Mouse (Mus musculus) liver (tissue): ENCODE data around the gene Cd37.
A peak's percentile ranks its signal among the peaks of the same experiment; 100 is the strongest.

Experiments used
- DNase-seq: peaks from one replicate; pipeline ENCODE4 v3.0.0-alpha.2; 2020; ENCODE audit warnings: mixed read lengths

The Cd37 gene

GRCm38 (mm10) chr7:45198435-45198834, 40.5 kb downstream of the Cd37 start:
- peak; percentile 64 for DNase-seq

GRCm38 (mm10) chr7:45196994-45197393, 41.9 kb downstream of the Cd37 start:
- DNase-seq: no peak

GRCm38 (mm10) chr7:45196176-45196535, 42.8 kb downstream of the Cd37 start:
- DNase-seq: no peak

- DNase-seq: no peak
Observed at GRCm38 (mm10) chr7:45195341-45196175, 43.4 kb downstream of the Cd37 start.

GRCm38 (mm10) chr7:45193871-45194785, 44.8 kb downstream of the Cd37 start:
- no peak for DNase-seq

GRCm38 (mm10) chr7:45193406-45193805, 45.5 kb downstream of the Cd37 start:
- no peak for DNase-seq

GRCm38 (mm10) chr7:45192585-45193310, 46.2 kb downstream of the Cd37 start:
- no peak for DNase-seq

- DNase-seq: no peak
Observed at GRCm38 (mm10) chr7:45191803-45192363, 47.0 kb downstream of the Cd37 start.

GRCm38 (mm10) chr7:45191161-45191560, 47.8 kb downstream of the Cd37 start:
- DNase-seq: no peak

GRCm38 (mm10) chr7:45190186-45190585, 48.7 kb downstream of the Cd37 start:
- no peak for DNase-seq

- DNase-seq: no peak
Observed at GRCm38 (mm10) chr7:45189600-45189999, 49.3 kb downstream of the Cd37 start.

- DNase-seq: no peak
Observed at GRCm38 (mm10) chr7:45185921-45186320, 53.0 kb downstream of the Cd37 start.

- DNase-seq: no peak
Observed at GRCm38 (mm10) chr7:45183672-45184071, 55.2 kb downstream of the Cd37 start.
